Mouse (Mus musculus): ENCODE measurements around the gene Smco3.
"Not testable (repeated sequence)": the region's sequence is repeated elsewhere in the genome, so short reads cannot be mapped to it uniquely, and the experiment has no call there.

Gene Smco3

DNA sequence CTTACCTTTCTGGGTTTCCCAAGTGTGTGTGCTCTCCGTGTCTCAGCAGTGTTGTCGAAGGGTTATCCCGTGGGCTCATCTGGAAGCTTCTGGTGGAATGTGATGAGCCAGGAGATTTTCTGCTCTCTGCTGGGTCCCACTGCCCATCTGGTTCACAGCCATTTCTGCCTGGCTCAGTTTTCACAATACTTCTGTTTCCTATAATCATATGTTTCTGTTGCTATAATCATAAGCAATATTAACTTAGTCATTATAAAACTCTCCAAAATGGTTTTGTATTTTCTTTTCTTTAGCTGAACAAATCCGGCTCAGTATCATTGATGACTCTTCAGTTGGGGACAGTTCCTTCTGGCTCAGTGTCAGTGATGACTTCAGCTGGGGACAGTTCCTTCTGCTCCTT lies at the start of gene Smco3:
TSS of gene Smco3 (minus strand) at position 101 of the 400 bp plus-strand sequence.
- no peak for DNase-seq (ENCODE audit: low read depth)

DNA sequence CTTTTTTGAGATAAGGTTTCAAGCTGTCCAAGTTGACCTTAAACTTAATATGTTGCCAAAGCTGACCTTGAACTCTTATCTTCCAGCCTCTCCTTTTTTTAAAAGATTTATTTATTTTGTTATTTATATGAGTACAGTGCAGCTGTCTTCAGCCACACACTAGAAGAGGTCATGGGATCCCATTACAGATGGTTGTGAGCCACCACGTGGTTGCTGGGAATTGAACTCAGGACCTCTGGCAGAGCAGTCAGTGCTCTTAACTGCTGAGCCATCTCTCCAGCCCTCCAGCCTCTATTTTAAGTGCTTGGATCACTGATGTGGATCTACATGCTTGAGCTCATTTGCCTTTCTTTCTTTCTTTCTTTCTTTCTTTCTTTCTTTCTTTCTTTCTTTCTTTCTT lies 49.5 kb upstream of the Smco3 start:
- DNase-seq (ENCODE audit: low read depth), result not testable (repeated sequence)

DNA sequence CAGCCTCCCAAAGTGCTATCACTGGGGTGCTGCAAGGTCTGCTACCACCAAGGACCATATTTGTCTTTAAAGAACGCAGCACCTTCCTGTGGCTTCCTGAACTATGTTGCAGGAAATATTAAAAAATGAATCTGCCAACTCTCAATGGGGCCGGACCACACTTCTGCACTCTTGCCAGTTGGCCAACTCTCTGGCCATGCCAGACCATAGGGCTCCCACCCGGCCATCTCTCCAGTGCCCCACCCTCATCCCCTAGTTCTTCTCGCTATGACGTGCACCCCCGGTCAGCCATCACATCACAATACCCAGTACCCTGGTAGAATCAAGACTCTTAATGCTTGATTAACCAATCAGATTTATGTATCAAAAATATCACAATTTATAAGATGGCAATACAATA lies 48.7 kb upstream of the Smco3 start:
- no peak for DNase-seq (ENCODE audit: low read depth)

DNA sequence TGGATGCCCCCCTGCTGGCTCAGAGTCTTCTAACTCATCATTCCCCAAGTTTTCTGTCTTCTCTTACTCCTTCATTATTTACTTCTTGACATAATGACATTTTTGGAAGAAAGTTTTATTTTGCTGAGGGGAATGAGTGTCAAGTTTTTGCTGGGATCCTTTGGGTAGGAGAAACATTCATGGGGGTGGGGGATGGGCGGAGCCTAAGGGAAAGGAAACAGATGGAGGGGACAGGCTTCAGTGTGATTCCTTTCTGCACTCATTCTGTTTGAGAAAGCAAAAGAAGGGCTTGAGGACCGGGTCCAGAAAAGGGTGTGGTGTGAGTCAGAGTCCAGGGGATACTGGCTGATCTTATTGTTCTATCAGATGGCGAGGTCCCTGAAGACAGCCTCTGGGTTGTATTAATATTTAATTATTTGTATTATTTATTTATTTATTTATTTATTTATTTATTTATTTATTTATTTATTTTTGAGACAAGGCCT lies 48.2 kb upstream of the Smco3 start:
- DNase-seq (ENCODE audit: low read depth), result no peak

DNA sequence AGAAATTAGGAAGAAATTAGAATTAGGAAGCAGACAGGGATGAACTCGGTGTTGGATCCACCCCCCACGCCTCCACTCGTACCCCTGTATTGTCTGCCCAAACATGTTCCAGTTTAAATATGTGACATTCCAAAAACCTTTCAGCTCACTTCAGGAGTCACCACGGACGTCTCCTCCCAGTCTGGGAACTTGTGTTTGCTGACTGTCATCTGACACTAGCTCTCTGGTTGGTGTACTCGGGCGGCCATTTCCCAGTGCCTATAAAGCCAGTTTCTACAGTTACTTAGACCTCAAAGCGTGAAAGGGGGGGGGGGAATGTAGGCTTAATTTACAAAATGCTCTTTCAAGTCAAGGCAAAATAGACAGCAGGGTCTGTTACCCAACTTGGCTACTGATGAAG lies 46.4 kb upstream of the Smco3 start:
- no peak for DNase-seq (ENCODE audit: low read depth)

DNA sequence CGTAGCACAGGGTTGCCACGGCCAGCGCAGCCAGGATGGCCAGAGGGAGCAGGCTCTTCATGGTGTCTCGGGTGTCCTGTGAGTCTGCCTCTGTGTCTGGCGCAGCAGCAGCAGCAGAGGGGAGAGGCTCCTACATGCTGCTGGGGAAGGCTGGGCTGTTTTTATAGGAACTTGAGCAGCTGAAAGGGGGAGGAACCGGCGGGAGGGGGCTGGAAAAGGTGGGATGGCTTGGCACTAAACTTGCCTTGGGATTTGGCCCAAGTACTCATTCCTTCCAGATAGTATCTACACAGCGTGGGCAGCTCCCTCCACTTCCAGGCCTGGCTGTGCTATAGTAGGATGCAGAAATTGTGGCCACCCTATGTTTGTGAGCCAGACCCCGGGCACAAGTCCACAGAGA lies 40.4 kb upstream of the Smco3 start, which contains the start of gene Mgp:
TSS of gene Mgp (minus strand) at position 154 of the 400 bp plus-strand sequence.
- DNase-seq (ENCODE audit: low read depth), result peak; percentile 91

DNA sequence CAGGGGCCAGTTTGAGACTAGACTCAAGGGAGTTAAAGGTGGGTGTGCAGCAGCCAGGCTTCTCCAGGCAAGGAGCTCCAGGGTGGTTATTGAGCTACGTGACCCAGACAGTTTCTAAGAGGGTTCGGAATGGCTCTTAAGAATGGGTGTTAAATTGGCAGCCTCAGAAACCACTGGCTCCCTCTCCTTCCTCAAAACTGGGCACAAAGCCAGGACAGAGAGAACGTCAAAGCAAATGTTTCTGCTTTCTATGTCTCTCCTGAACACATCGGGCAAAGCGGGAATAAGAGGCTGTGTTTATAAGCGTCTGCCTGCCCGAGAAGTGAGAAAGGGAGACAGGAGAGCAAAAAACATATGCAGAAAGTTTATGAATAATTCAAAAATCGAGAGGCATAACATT lies 39.3 kb upstream of the Smco3 start:
- no peak for DNase-seq (ENCODE audit: low read depth)

DNA sequence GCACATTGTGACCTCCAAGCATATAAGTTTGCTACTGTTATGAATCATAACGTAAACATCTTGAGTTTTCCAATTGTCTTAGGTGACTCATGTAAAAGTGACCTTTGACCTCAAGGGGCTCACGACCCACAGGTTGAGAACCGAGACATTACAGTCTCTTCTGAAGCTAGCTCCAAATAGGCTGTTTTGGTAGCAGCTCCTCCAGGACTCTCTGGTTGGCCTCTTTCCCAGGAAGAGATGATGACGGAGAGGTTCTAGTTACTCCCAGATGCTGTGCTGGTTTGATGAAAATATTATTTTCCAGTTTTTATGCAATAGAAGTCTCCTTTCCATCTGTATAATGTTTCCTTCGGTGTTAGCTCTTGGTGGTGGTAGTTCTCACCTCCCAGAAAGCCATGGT lies 33.7 kb upstream of the Smco3 start:
- no peak for DNase-seq (ENCODE audit: low read depth)

DNA sequence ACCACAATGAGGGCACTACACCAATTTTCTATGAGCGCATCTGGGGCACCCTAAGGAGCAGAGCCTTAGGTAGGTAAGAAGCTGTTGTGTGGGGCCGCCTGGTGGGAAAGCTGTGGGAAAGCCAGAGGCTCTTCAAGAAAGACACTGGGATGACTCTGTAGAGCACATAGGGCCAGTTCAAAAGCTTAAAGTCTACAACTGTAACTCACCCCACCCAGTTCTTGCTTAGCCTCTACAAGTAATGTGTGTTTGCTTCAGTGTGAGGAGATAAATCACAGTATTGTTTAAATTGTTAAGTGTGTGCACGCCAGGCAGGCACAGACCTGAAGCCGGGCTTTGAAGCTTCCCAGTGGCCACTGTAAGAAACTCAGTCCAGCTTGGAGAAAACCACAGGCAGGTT lies 30.9 kb upstream of the Smco3 start:
- no peak for DNase-seq (ENCODE audit: low read depth)

DNA sequence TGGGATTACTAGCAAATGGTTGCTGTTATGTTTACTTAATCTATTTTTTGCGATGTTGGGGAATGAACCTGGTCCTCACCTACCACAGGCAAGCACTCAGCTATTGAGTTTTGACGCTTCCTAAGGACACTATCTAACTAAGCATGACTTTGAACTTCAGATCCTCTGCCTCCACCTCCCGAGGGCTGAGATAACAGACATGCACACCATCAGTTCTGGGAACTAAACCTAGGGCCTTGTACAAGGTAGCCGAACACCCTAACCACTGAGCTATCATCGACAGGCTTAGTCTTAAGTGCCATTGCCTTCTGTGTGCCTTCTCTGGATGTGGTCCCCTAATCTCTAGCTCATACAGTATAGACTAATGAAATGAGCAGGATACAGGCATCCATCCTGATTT lies 30.1 kb upstream of the Smco3 start:
- no peak for DNase-seq (ENCODE audit: low read depth)

DNA sequence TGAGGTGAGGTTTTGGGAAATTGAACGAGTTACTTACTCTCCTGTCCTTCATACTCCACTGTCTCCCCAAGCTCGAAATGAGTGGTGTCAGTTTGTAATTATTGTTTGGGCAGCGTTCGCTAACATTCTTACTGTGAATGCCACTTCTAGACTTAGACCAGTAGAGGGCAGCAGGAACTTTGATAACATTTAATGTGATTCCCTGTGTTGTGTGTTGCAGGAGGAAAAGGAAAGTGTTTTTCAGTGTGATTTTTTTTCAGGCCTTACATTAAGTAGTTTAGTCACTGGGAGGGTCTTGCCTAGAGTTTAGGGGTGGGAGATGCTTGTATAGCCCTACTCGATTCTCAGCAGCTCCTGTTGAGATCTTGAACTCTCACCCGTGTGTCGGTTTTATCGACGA lies 25.8 kb upstream of the Smco3 start:
- no peak for DNase-seq (ENCODE audit: low read depth)

DNA sequence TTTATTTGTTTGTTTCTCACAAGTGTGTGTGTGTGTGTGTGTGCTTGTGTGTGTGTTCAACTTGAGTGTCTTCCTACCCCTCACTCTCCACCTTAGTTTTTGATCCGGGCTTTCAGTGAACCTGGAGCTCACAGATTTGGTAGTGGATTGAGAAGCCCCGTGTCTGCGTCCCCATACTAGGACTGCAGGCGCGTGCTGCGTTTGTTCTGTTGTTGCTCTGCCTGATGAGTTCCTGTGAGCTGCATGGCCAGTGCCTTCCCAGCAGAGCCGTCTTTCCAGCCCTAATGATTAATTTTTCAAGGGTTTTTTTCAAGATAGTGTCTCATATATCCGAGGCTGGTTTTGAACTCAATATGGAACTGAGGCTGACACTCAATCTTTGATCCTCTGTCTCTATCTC lies 23.2 kb upstream of the Smco3 start:
- DNase-seq (ENCODE audit: low read depth), result no peak

DNA sequence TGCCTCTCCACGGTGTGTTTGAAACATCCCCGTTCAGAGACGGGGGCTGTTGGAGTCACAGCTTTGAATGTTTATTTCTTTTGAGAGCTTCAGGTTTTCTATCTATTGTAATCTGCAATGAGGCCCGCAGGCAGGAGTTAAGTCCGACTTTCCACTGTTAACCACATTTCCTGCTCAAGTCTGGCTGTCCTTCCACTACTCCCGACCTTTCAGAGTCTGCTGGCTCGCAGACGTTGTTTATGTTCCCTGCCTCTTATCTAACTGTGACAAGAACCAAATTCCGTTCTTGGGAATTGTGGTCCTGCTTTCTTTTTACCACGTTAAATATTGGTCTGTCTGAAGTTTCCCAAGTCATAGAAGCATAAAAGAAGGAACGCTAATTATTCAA lies 22.6 kb upstream of the Smco3 start:
- no peak for DNase-seq (ENCODE audit: low read depth)

DNA sequence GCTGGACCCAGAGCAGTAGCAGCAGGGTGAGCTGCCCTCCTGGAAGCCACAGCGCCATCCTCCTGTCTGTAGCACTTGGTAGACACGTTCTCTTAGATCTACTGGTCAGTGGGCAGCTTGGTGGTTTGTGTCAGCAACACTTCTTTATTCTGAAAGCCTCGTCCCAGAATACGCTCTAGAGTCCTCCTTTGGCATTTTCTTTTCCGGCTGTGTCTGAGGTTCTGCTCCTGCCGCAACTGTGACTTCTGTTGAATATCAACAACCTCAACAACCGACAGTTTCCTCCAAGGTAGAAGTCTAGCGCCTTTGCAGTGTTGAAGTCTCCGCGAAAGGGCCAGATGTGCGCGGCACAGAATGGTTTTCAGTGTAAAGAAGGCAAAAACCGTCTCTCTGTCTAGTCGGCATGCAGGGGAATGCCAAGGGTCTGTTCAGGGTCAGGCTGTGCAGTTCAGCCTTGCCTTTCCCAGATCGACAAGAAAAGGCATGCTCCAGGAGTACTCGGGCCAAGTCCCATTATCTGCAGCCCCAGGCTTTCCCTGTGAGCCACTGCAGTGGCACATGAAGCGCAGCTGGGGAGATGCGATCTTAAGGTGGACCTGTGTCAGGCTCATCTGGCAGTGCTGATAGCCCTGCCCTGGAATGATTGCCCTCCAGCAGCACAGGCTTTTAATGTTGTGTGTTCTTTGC lies 22.1 kb upstream of the Smco3 start, which contains the start of gene Art4:
TSS of gene Art4 (minus strand) at position 548 of the 687 bp plus-strand sequence.
- no peak for DNase-seq (ENCODE audit: low read depth)

DNA sequence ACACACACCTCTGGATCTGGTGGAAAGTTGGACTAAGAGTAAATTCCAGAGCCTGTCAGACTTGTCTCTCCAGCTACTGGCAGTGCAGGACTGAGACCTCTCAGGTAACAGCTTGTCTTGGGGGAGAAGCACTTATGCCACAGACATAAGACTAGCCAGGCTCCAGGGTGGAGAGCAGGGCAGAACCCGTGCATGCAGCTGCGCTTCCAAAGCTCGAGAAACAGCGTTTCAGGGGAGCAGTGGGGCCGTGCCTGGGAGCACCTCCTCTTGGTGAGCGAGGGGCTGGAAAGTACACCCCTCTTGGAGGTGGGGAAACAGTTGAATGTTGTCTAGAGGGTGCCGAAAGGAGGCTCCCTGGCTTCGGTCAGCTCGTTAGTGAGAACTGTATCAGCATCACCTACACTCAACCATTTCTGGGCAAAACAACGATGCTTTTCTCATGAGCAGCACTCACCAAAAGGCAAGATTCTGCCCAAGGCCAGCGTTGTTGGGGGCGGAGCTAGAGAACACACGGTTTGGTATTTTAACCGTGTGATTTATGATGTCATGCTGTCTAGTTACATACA lies 20.9 kb upstream of the Smco3 start:
- DNase-seq (ENCODE audit: low read depth), result no peak

DNA sequence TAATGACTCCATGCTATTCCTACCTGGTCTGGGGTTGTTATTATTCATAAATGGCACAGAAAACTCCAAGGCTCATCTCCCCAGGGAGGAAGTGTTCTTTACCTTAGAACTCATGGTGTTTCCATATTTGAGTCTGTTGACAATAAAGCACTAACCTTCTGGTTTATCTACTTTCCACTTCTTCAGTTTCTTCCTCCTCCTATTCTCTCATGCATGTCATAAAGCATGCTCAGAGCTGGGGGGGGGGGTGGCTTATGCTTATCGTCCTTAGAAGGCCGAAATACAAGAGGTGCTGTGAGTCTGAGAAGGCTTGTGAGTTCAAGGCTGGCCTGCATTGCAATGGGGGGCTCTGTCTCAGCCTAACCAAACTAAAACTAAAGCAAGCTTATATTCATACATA lies 19.9 kb upstream of the Smco3 start:
- no peak for DNase-seq (ENCODE audit: low read depth)

DNA sequence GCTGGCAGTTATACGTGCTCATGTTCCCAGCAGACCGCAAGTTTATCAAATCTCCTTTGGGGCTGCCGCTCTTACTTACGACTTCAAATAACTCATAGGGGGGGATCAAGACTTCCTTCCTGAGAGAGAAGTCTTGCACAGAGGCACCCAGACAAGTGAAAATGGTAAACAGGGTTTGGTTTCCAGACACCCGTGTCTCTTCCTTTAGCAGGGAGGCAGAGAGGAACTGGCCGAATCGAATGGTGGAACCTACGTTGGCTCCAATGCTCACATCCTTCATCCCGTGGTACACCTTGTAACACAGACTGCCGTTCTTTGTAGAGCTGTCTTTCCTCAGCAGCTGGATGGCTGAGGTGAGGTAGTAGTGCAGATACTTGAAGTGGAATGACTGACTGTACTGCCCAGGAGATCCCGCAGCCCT lies 19.1 kb upstream of the Smco3 start:
- no peak for DNase-seq (ENCODE audit: low read depth)

DNA sequence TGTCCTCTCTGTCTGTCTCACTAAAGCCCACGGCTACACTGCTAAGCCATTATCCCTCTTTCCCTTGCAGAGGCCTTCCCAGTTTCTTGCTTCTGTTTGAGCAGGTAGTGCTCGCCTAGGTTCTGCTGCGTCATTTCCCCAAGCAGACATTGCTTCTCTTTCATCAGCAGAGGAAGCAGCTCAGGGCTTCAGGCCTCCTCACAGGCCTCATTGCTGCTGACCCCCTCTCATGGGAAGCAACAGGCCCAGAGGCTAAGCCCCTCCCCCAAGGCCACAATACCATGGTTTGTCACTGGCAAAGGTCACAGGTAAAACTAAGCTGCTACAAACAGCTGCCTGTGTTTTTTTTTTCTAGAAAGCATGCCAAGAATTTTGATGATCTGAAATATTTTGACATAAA lies 17.5 kb upstream of the Smco3 start:
- DNase-seq (ENCODE audit: low read depth), result no peak

DNA sequence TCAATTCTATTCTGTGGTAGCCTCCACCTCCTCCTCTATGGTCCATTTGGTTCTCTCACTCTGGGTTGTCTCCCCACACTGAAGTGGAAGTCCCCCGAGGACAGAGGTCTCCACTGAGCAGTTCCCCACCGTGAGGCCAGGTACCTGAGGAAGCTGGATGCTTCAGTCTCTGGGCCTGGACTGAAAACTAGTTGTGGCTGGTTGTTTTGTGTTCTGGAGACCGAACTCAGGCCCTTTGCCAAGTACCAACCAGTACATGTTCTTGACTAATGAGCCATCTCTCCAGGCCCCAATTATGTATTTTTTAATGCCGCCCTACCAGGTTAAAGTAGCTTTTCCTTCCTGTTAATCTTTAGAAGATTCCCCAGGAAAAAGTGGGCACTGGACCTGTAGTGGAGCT lies 17.1 kb upstream of the Smco3 start:
- no peak for DNase-seq (ENCODE audit: low read depth)

DNA sequence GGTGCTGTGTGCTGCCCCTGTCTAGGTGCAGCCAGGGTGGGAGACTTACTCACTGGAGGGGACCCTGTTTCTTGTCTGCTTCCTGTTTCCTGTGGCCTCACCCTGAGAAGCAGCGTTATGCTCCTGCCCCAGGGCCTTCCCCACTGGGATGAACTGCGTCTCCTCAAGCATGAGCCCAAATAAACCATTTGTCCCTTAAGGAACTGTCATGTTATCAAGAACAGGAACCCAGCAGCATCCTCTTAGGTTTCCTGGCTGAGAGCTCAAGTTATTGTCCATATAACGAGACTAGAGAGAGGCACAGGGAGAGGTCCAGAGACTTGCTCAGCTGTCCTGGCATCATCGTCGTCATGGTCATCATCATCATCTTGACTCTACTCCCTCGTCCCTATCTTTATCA lies 15.0 kb upstream of the Smco3 start:
- DNase-seq (ENCODE audit: low read depth), result no peak

DNA sequence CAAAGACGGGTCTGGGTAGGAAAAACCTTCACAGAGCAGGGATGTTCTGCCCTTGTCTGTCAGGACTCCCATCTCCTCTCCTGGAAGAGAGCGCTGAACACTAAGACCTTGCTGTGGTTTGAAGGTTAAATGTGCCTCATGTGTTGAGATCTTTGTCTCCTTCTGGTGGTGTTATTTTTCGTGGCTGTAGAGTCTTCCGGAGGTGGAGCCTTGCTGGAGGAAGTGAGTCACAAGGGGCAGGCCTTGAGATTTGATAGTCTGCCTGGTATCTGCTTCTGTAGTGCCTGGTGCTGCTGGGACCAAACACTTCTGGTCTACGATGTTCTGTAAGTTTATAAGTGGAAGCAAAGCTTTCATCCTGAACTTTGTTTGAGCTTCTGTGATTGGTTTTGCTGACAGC lies 13.7 kb upstream of the Smco3 start:
- no peak for DNase-seq (ENCODE audit: low read depth)

DNA sequence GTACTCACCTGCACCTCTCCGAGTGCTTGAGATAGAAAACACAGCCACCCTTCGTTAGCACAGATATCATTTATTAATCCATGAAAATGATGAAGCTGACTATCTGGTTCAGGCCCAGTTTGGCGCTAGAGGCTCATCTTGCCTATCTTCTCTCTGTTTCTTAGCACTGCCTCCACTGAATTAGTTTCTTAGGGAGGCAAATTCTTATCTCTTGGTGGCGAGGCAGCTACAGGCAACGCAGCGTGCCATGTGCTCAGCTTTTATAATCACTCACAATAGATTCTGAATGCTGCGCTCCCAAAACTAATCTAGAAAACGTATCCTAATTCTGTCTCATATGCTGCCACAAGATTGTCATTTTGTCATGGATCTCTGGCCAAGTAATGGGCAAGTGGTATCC lies 13.1 kb upstream of the Smco3 start:
- no peak for DNase-seq (ENCODE audit: low read depth)

DNA sequence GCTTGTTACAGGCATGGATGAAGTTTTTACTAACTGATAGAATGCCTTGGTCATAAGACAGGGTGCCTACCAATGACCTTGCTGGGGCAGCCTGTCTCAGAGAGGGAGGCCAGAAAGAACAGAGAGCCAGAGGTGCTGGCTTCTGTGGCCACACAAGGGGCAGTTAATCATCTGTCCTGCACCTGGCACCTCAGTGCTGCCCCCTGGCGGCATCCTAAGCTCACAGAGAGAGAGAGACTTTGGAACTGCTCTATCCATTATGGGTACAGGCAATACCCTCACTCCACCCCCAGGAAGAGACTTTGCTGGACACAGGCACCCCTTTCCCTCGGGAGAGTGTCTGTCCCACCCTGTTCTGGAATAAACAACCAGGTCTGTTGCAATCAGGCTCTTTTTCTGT lies 12.5 kb upstream of the Smco3 start:
- no peak for DNase-seq (ENCODE audit: low read depth)

DNA sequence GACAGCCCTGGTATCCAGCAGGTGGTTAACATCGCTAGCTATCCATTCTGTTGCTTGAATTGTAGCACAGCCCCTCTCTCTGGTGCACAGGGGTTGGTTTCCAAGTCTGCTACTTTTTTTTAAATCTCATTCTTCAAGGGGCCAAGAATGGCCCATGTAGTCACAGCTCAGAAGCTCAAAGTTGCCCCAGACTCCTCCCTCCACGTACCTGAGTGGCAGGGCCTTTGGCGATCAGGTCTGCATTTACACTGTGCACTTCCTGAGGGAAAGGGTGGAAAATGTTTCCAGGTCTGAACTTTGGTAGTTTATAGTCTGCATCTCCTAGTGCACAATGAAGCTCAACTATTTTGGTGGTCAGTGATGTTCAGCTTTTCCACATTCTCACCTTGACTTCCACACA lies 12.0 kb upstream of the Smco3 start:
- DNase-seq (ENCODE audit: low read depth), result no peak

Data from fibroblast of lung, adult 2 months (primary cell).